Mouse (Mus musculus) small intestine, adult 2 months (tissue): ENCODE results near the gene Slc6a12. TPM values are rescaled to one million over a fixed set of nuclear protein-coding genes. Genes with fewer than 3 reads are reported as not detected.

Experiments used
- H3K27ac ChIP-seq: fragments of 200-500 bp; 2 replicates; pipeline ENCODE4 v1.5.1; 2012; ENCODE audit warnings: low read depth, low read length, control low read depth, inconsistent platforms; ENCODE audit not compliant: insufficient read depth
- H3K27me3 ChIP-seq: fragments of 200-500 bp; 2 replicates; pipeline ENCODE4 v1.6.1; 2012; ENCODE audit warnings: mild to moderate bottlenecking, moderate library complexity, low read length, inconsistent platforms; ENCODE audit not compliant: control insufficient read depth, insufficient read depth
- H3K36me3 ChIP-seq: fragments of 200-500 bp; 2 replicates; pipeline ENCODE4 v1.6.1; 2012; ENCODE audit warnings: mild to moderate bottlenecking, low read length, control low read depth, inconsistent platforms; ENCODE audit not compliant: control insufficient read depth, insufficient read depth
- H3K4me1 ChIP-seq: fragments of 200-500 bp; 2 replicates; pipeline ENCODE4 v1.6.1; 2012; ENCODE audit warnings: low read length, inconsistent platforms, mixed read lengths; ENCODE audit not compliant: control insufficient read depth, insufficient read depth, insufficient read length
- H3K4me3 ChIP-seq: fragments of 200-500 bp; 2 replicates; pipeline ENCODE4 v1.5.1; 2012; ENCODE audit warnings: low read depth, mild to moderate bottlenecking, control low read depth, inconsistent platforms, low read length, moderate library complexity
- CTCF ChIP-seq: fragments of 200-500 bp; IDR thresholded peaks from 2 replicates; pipeline ENCODE4 v1.5.1; 2012; ENCODE audit warnings: low read depth, mild to moderate bottlenecking, control low read depth, inconsistent platforms, low read length, moderate library complexity, mixed read lengths; ENCODE audit not compliant: insufficient replicate concordance, insufficient read length; ENCODE audit errors: extremely low read depth
- POLR2A ChIP-seq: fragments of 200-500 bp; IDR thresholded peaks from 2 replicates; pipeline ENCODE4 v1.6.1; 2012; ENCODE audit warnings: low read depth, mild to moderate bottlenecking, control low read depth, inconsistent platforms, low read length, moderate library complexity
- WGBS: fragments of 180-500 bp; shearing (Covaris S2); methylation state at CpG from one replicate; pipeline ENCODE4 v1.1.7; 2018; 5-methylcytosine and 5-hydroxymethylcytosine counted together
- polyA plus RNA-seq: library from polyadenylated mRNA; depleted of rRNA; stranded (reverse); fragments of >200 nt; gene quantifications from 2 replicates; pipeline ENCODE4 v1.2.3, GENCODE M21; 2012

Slc6a12 gene
- polyA plus RNA-seq, 1 experiment, result 0.27 TPM

DNA sequence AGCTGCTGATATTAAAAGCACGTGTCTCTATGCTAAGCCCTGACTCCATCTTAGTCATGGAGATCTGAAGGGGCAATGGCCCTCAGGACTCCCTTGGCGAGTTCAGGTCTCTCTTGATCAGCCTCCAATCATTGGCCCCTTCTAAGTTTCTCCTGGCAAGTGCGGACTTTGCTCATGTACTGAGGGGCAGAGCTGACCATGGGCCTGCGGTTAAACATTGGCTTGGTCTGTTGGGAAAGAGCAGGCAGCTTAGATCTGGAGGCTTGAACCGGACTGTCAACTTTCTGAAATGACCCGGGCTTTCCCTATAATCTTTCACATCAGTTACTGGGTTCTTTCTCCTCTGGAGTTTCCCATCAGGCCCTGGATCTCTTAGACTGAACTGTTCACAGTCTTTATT lies 31.9 kb upstream of the Slc6a12 start:
- Histone ChIP-seq H3K27ac (no peak overlapping the region), H3K27me3 (no peaks in the 10 kb centered on the region), H3K4me1 (no peaks in the 10 kb centered on the region), H3K4me3 (no peak overlapping the region), H3K36me3 (no peaks in the 10 kb centered on the region)
- no peak for TF ChIP-seq POLR2A
- no peak for TF ChIP-seq CTCF
- WGBS, result 39% methylated on average over 6 of the region's 6 CpGs

DNA sequence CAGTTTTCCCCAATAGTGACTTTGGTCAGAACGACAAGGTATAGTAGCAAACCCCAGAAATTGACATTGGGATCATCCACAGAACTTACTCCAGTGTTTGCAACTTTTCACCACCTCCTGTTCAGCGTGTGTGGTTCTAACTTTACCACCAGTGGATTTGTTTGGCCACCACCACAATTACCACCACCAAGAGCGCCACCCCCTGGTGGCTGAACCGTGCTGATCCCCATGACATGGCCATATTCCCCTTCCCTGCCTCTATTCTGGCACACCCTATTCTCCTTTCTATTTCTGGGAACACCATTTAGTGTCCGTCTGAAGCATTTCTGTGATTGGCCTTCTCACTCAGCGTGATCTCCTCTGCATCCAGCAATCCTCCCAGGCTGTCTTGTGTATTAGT lies 23.8 kb upstream of the Slc6a12 start:
- 58% methylated on average over 6 of the region's 6 CpGs for WGBS

DNA sequence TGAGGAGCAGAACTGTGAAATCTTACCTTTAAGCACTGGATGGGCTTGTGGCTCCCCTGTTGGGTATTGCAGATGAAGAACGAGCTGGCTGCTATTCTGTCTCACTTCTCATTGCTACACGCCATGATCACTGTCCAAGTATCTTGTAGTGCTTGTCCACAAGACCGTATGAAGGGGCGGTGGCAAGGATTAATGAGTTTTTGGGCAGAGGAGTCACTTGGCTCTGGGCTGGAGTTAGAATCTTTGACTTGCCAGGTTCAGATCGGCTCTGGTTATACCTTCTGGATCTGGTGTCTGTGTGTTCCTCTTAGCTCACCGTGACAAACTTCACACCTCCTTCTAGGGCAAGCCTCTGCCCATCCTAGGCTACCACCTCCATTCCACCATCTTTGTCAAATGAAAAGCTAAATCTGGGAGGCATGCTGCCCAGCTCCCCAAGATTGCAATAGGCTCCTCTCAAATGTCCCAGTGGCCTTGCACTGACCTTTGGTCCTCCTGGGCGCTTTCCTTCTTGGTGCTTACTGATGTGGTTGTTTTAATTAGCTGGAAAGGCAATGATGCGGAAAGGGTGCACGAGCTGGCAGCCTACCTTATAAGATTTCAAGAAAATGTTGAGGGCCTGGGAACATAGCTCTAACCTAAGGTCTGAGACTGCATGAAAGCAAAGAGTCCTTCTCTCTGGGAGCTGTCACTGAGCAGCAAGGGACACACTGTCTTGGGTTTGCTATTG lies 20.3 kb upstream of the Slc6a12 start:
- Histone ChIP-seq H3K4me1 (no peaks in the 10 kb centered on the region), H3K4me3 (no peak overlapping the region), H3K36me3 (no peaks in the 10 kb centered on the region), H3K27me3 (no peaks in the 10 kb centered on the region), H3K27ac (no peak overlapping the region)
- TF ChIP-seq POLR2A (no peak), CTCF (no peak)
- WGBS, result 78% methylated on average over 9 of the region's 9 CpGs

More for the DNA sequence above, 23.8 kb upstream of the Slc6a12 start:
- H3K4me3 ChIP-seq, result no peak overlapping the region
- H3K4me1 ChIP-seq, result no peaks in the 10 kb centered on the region
- H3K27me3 ChIP-seq, result no peaks in the 10 kb centered on the region
- no peaks in the 10 kb centered on the region for H3K36me3 ChIP-seq
- TF ChIP-seq POLR2A, result no peak
- TF ChIP-seq CTCF, result no peak
- no peak overlapping the region for H3K27ac ChIP-seq

DNA sequence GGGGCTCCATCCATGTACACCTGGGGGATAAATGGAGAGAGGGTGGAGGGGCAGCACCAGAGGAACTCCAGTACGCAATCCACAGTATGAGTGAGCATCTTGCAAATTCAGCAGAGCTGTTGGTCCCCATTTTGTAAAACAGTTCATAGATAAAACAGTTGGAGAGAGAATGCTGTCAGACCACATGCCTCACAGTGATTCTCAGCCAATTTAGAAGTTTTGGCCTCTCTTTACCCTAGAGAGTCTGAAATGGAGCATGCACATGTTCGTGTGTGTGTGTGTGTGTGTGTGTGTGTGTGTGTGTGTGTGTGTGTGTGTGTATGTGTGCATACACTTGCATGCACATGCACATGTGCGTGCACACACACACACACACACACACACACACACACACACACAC lies 17.6 kb upstream of the Slc6a12 start:
- Histone ChIP-seq H3K4me3 (no peak overlapping the region), H3K4me1 (no peaks in the 10 kb centered on the region), H3K36me3 (no peaks in the 10 kb centered on the region), H3K27ac (no peak overlapping the region), H3K27me3 (no peaks in the 10 kb centered on the region)
- TF ChIP-seq CTCF, result no peak
- TF ChIP-seq POLR2A, result no peak
- whole genome bisulfite sequencing, result 76% methylated on average over 3 of the region's 3 CpGs

DNA sequence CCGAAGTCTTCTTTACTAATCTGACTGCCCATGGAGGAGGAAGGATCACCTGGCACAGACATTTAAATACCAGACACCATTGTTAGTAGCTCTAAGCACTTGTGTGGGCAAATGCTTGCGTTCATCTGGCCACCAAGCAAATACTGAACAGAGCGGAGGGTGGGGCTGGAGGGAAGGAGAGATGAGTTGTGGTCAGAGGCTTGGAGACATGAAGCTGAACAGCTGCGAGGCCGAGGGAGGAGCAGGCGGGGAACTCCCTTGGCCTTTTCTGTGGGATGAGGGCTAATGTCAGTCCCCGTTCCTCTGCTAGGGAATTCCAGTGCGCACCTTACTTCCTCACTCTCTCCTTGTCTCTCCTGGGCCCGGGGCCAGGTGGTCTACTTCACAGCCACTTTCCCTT lies 17.1 kb upstream of the Slc6a12 start:
- Histone ChIP-seq H3K4me1 (no peaks in the 10 kb centered on the region), H3K27ac (no peak overlapping the region), H3K4me3 (no peak overlapping the region), H3K36me3 (no peaks in the 10 kb centered on the region), H3K27me3 (no peaks in the 10 kb centered on the region)
- no peak for TF ChIP-seq CTCF
- no peak for TF ChIP-seq POLR2A
- 60% methylated on average over 9 of the region's 9 CpGs for WGBS

DNA sequence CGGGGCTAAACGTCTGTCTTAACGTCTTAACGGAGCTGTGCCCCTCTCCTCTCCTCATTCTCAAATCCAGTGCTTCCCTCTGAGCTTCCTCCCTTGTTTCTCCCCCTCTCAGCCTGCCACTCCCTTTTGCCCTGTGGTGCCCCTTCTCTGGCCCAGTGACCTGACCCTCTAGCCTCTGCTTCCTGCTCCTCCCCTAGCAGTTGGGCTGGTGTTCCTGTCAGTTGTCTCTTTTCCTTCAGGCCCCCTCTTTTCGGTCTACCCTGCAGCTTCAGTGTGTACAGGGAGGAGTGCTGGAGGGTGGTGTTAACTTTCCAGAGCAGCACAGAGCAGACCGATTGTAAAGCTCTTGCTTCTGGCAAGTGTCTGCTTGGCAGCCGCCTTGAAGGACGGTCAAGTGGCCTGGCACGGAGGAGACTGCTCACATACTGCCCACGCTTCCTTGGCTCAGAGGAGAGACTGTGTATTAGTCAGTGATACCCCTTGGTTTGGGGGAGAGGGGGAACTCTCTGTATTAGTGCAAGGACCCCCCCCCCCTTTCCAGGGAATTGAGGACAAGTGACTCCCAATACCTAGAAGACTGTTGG lies 16.3 kb upstream of the Slc6a12 start:
- Histone ChIP-seq H3K4me1 (no peaks in the 10 kb centered on the region), H3K4me3 (no peak overlapping the region), H3K27me3 (no peaks in the 10 kb centered on the region), H3K36me3 (no peaks in the 10 kb centered on the region), H3K27ac (no peak overlapping the region)
- TF ChIP-seq CTCF, result no peak
- TF ChIP-seq POLR2A, result no peak
- WGBS, result 66% methylated on average over 10 of the region's 10 CpGs

DNA sequence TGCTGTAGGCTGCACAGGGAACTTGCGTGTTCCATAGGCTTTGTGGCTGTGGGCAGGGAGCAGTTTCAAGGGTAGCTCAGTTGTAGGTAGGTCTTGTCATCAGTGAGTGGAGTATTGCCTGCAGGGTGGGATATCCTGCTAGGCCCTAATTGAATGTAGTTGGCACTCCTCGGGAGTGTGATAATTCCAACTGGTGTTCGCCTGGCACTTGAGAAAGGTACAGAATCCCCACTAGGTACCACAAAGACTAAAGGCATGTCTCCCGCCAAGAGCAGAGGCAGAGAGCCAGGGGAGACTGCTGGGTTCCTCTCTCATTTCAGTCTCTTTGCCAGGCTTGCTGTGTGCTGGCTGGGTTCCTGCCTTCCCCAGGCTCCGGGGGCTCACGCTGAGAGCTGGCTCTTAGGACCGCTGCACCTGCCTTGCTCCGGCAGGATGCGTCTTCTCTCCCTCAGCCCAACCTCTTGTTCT lies 14.4 kb upstream of the Slc6a12 start:
- no peak overlapping the region for H3K4me3 ChIP-seq
- H3K36me3 ChIP-seq, result no peaks in the 10 kb centered on the region
- H3K27me3 ChIP-seq, result no peaks in the 10 kb centered on the region
- H3K27ac ChIP-seq, result no peak overlapping the region
- WGBS, result 71% methylated on average over 9 of the region's 9 CpGs
- TF ChIP-seq CTCF (no peak), POLR2A (no peak)
- H3K4me1 ChIP-seq, result no peaks in the 10 kb centered on the region
